Mouse (Mus musculus): Measurements from ENCODE around the gene Mup17. TPM values are rescaled to one million over a fixed set of nuclear protein-coding genes. Genes with fewer than 3 reads are reported as not detected.
"Not testable (repeated sequence)": the region's sequence is repeated elsewhere in the genome, so short reads cannot be mapped to it uniquely, and the experiment has no call there.

The Mup17 gene
- not detected in 2 replicates for polyA plus RNA-seq (2015; fragmentation: Nextera tagmentation; extraction: Ambion mirVana)

- not testable (repeated sequence) for H3K36me3 ChIP-seq (replicated peaks); H3K9ac ChIP-seq; H3K27me3 ChIP-seq; H3K9me3 ChIP-seq (replicated peaks); H3K4me2 ChIP-seq; ATAC-seq (ENCODE audit: insufficient read depth); H3K27ac ChIP-seq (replicated peaks); H3K4me1 ChIP-seq (replicated peaks); H3K4me3 ChIP-seq (replicated peaks)
- WGBS (ENCODE audit: insufficient replicate concordance) = 51% methylated on average over 4 of the region's 4 CpGs
Observed at GRCm38 (mm10) chr4:61595771-61596170, at the start of gene Mup17. Gene Mup17, minus strand, starts transcription at chr4:61595871.

DNA sequence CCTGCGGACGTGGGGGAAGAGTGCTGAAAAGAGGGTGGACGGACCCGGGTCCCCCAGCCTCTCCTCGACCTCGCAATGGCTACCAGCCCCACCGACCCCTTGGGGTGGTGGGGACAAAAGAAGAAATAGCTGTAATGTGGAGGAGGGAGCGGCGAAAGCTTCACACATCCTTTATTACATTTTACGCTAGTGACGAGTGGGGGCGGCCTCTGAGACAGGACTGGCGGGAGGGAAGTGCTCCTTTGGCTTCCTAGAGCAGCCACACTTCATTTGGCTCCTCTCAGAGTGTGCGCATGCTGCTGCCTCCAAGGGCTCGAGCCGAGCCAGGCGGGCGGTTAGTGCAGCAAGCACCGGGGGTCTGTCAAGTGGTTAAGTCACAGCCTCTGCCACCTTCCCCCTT is 24.1 kb downstream of the Mup17 start:
- not testable (repeated sequence) for H3K4me3 ChIP-seq (replicated peaks); H3K9me3 ChIP-seq (replicated peaks); H3K27me3 ChIP-seq; H3K9ac ChIP-seq; H3K4me1 ChIP-seq (replicated peaks); H3K27ac ChIP-seq (replicated peaks); H3K36me3 ChIP-seq (replicated peaks); ATAC-seq (ENCODE audit: insufficient read depth); H3K4me2 ChIP-seq
- WGBS (ENCODE audit: insufficient replicate concordance) = 74% methylated on average over 19 of the region's 19 CpGs

GRCm38 (mm10) chr4:61555887-61556286 is 39.8 kb downstream of the Mup17 start:
- not testable (repeated sequence) for H3K27ac ChIP-seq (replicated peaks); H3K27me3 ChIP-seq; H3K9ac ChIP-seq; H3K4me1 ChIP-seq (replicated peaks); H3K9me3 ChIP-seq (replicated peaks); H3K36me3 ChIP-seq (replicated peaks); H3K4me3 ChIP-seq (replicated peaks); H3K4me2 ChIP-seq; ATAC-seq (ENCODE audit: insufficient read depth)
- WGBS (ENCODE audit: insufficient replicate concordance) = 43% methylated on average over 2 of the region's 2 CpGs

Other genes with a start within 250 kb of the Mup17 start
- gene Mup15, start 156.1 kb downstream of the Mup17 start, polyA plus RNA-seq (2015; fragmentation: Nextera tagmentation; extraction: Ambion mirVana) = not detected in 2 replicates
- not detected in 2 replicates for gene Mup16, start 76.3 kb downstream of the Mup17 start, polyA plus RNA-seq (2015; fragmentation: Nextera tagmentation; extraction: Ambion mirVana)
- not detected in 2 replicates for gene Mup18, start 78.3 kb upstream of the Mup17 start, polyA plus RNA-seq (2015; fragmentation: Nextera tagmentation; extraction: Ambion mirVana)
- not detected in 2 replicates for gene Mup19, start 186.4 kb upstream of the Mup17 start, polyA plus RNA-seq (2015; fragmentation: Nextera tagmentation; extraction: Ambion mirVana)
- gene Mup5, start 239.4 kb upstream of the Mup17 start, polyA plus RNA-seq (2015; fragmentation: Nextera tagmentation; extraction: Ambion mirVana) = not detected in 2 replicates

Measured in liver, embryonic 15.5 days (tissue).